ENCODE assay signal across 12 mouse cellular contexts in the genomic region with DNA sequence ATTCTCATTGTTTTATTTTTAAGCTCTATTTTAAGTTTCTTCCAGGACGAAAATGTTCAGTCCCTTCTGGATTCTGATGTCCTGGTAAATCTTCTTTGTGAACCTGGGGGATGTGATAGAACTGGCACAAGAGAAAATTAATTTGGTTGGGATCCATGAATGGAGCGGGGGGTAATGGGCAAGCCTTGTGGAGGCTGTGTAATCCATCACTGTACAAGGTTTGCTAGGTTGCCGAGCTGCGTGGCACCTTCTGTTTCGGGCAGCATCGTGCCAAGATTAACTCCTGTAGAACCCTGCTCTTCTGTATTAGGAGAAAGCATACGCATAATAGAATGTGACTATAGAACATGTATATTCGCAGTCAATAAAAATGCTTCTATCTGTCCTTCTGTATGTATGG.
A peak's percentile ranks its signal among the peaks of the same experiment; 100 is the strongest.
DNase-seq lines count a peak whose midpoint lies in the region; ATAC-seq and TF ChIP-seq lines count a peak whose summit lies in the region.
"Had no signal": no experiment of that assay in that cellular context is flagged by ENCODE, and none has a peak within 500 bp of the region (broad histone marks: within the 10 kb centered on the region; RNA-seq: fewer than 3 reads in every experiment).

No protein-coding gene starts in this region.

- no peak overlapping the region for H3K9ac ChIP-seq in heart, embryonic 11.5 days (ENCODE audit: low read depth, low read length)
- H3K9ac ChIP-seq in limb, embryonic 13.5 days, result no peak overlapping the region
- H3K9ac ChIP-seq: liver, embryonic 13.5 days had no signal

- TF ChIP-seq CTCF in left cerebral cortex, adult 2 months (IDR thresholded peaks at IDR 0.05), result no peak

- no peaks in the 10 kb centered on the region for H3K27me3 ChIP-seq in heart, embryonic 11.5 days (ENCODE audit: control insufficient read depth, insufficient read depth, low read length)
- no peaks in the 10 kb centered on the region for H3K27me3 ChIP-seq in limb, embryonic 13.5 days
- H3K27me3 ChIP-seq: liver, embryonic 13.5 days had no signal

- peaks cover 33% of the 10 kb centered on the region for H3K4me1 ChIP-seq in heart, embryonic 11.5 days (ENCODE audit: control insufficient read depth, insufficient read depth, low read length)
- peaks cover 14% of the 10 kb centered on the region for H3K4me1 ChIP-seq in limb, embryonic 13.5 days

- no peak for DNase-seq in heart, postnatal 4 days
- DNase-seq in left cerebral cortex, adult 2 months (ENCODE audit: extremely low spot score in 1 of 2, low spot score in 2 of 2), result no peak
- DNase-seq in left cerebral cortex, postnatal 14 days (ENCODE audit: low spot score in 2 of 2), result no peak
- DNase-seq in cerebellum, adult 9-11 months, result peak; percentile 86
- DNase-seq in right cerebral cortex, postnatal 4 days, result no peak
- DNase-seq in gastrocnemius, postnatal 4 days (ENCODE audit: low spot score in 2 of 2), result no peak
- DNase-seq: liver, embryonic 13.5 days; lung, postnatal 14 days had no signal

- ATAC-seq in heart, embryonic 11.5 days (replicated peaks; ENCODE audit: insufficient number of reproducible peaks, low FRiP score, low TSS enrichment), result no peak
- ATAC-seq in limb, embryonic 13.5 days (ENCODE audit: low FRiP score, low read depth), result no peak
- ATAC-seq: intestine, embryonic 16.5 days had no signal

- H3K36me3 ChIP-seq in heart, embryonic 11.5 days (ENCODE audit: control insufficient read depth, insufficient read depth, low read length), result no peaks in the 10 kb centered on the region
- H3K36me3 ChIP-seq in limb, embryonic 13.5 days, result no peaks in the 10 kb centered on the region
- H3K36me3 ChIP-seq: liver, embryonic 13.5 days had no signal

- no peaks in the 10 kb centered on the region for H3K9me3 ChIP-seq in heart, embryonic 11.5 days (replicated peaks; ENCODE audit: control insufficient read depth, low read length)
- no peaks in the 10 kb centered on the region for H3K9me3 ChIP-seq in limb, embryonic 13.5 days
- H3K9me3 ChIP-seq: liver, embryonic 13.5 days had no signal

- intact Hi-C loops in left cerebral cortex, adult 2 months (cut with DNase I), result no loop called here
- intact Hi-C loops in left cerebral cortex, postnatal 14 days (cut with DNase I), result no loop called here

- H3K4me2 ChIP-seq in heart, embryonic 11.5 days, result no peak overlapping the region
- no peak overlapping the region for H3K4me2 ChIP-seq in limb, embryonic 13.5 days (replicated peaks)
- H3K4me2 ChIP-seq: liver, embryonic 13.5 days; midbrain, embryonic 11.5 days had no signal

- 77% methylated on average over 8 of the region's 8 CpGs for WGBS in heart, embryonic 11.5 days (ENCODE audit: insufficient replicate concordance)
- whole genome bisulfite sequencing in limb, embryonic 13.5 days, result 72% methylated on average over 8 of the region's 8 CpGs

- H3K4me3 ChIP-seq in heart, embryonic 11.5 days (ENCODE audit: low read depth, low read length), result no peak overlapping the region
- no peak overlapping the region for H3K4me3 ChIP-seq in left cerebral cortex, adult 2 months
- H3K4me3 ChIP-seq in limb, embryonic 13.5 days, result no peak overlapping the region
- H3K4me3 ChIP-seq: liver, embryonic 13.5 days had no signal

- H3K27ac ChIP-seq in heart, embryonic 11.5 days (ENCODE audit: low read depth, low read length), result peak overlapping the region; percentile 68
- H3K27ac ChIP-seq in left cerebral cortex, adult 2 months, result peak overlapping the region; percentile 40; the same call in 1 of the 2 replicates
- peak overlapping the region; percentile 39; the same call in 1 of the 2 replicates for H3K27ac ChIP-seq in limb, embryonic 13.5 days
- H3K27ac ChIP-seq: liver, embryonic 13.5 days had no signal
